Mouse (Mus musculus): ENCODE results near the gene Mfsd12. TPM values are rescaled to one million over a fixed set of nuclear protein-coding genes. Genes with fewer than 3 reads are reported as not detected.

The Mfsd12 gene
- polyA plus RNA-seq, 1 experiment: 23.4 TPM

- H3K4me3 ChIP-seq (ENCODE audit: insufficient read depth, low read depth, low read length): peak overlapping the region; percentile 21
- H3K4me1 ChIP-seq (ENCODE audit: control insufficient read depth, insufficient read depth, low read length): peaks cover 51% of the 10 kb centered on the region
- WGBS: 20% methylated on average over 31 of the region's 31 CpGs
- peak overlapping the region; percentile 92 for H3K27ac ChIP-seq (ENCODE audit: insufficient read depth, low read depth, low read length)
- TF ChIP-seq CTCF (conservative IDR thresholded peaks at IDR 0.05; ENCODE audit: insufficient read depth, insufficient read length, low read depth, low read length) (no peak), POLR2A (IDR thresholded peaks at IDR 0.05; ENCODE audit: low read depth, low read length) (no peak)
- DNase-seq: peak; percentile 96
- peaks cover 3% of the 10 kb centered on the region for H3K36me3 ChIP-seq (ENCODE audit: control insufficient read depth, insufficient read depth, low read length)
- H3K27me3 ChIP-seq (replicated peaks; ENCODE audit: control insufficient read depth, insufficient read depth, low read length): no peaks in the 10 kb centered on the region
Measured at GRCm38 (mm10) chr10:81407539-81408423, 50.5 kb downstream of the Mfsd12 start.

DNA sequence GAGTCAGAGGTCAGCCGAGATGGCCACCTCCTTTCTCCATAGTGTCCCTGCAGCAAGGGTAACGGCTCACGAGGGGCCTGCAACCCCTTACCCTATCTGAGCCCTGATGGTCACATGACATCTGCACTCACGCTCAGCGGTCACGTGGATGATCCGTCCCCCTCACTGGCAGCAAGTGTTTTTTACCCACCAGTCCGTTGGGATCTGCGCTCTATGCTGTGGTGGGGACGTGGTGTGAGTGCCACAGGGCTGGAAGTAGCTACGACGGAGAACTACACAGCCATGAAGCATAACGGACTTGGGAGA lies 51.1 kb downstream of the Mfsd12 start:
- Histone ChIP-seq H3K36me3 (ENCODE audit: control insufficient read depth, insufficient read depth, low read length) (peaks cover 2% of the 10 kb centered on the region), H3K4me1 (ENCODE audit: control insufficient read depth, insufficient read depth, low read length) (peaks cover 55% of the 10 kb centered on the region), H3K4me3 (ENCODE audit: insufficient read depth, low read depth, low read length) (no peak overlapping the region), H3K27me3 (replicated peaks; ENCODE audit: control insufficient read depth, insufficient read depth, low read length) (no peaks in the 10 kb centered on the region), H3K27ac (ENCODE audit: insufficient read depth, low read depth, low read length) (peak overlapping the region; percentile 92)
- DNase-seq: no peak
- TF ChIP-seq POLR2A (IDR thresholded peaks at IDR 0.05; ENCODE audit: low read depth, low read length) (no peak), CTCF (conservative IDR thresholded peaks at IDR 0.05; ENCODE audit: insufficient read depth, insufficient read length, low read depth, low read length) (no peak)
- WGBS: 41% methylated on average over 13 of the region's 13 CpGs

DNA sequence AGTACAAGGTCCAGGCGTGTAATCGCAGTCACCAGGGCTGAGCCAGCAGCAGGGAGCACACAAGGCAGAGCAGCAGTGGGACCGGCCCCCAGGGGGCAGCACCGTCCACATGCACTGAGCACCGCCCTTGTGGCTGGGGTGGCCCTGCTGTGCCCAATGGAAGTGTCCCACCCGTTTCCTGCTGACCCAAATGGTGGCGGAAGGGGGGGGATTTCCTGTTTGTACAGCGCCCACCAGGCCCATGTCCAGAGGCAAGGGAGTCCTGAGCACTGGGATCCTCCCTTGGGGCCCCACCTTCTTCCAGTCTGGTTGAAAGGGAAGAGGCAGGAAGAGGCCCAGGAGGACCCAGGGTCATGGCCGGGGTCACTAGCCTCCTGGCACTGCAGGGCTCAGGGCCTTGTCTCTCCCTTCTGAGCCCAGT lies 51.6 kb downstream of the Mfsd12 start:
- Histone ChIP-seq H3K4me3 (ENCODE audit: insufficient read depth, low read depth, low read length) (no peak overlapping the region), H3K27me3 (replicated peaks; ENCODE audit: control insufficient read depth, insufficient read depth, low read length) (no peaks in the 10 kb centered on the region), H3K27ac (ENCODE audit: insufficient read depth, low read depth, low read length) (peak overlapping the region; percentile 92), H3K4me1 (ENCODE audit: control insufficient read depth, insufficient read depth, low read length) (peaks cover 59% of the 10 kb centered on the region), H3K36me3 (ENCODE audit: control insufficient read depth, insufficient read depth, low read length) (peaks cover 2% of the 10 kb centered on the region; the same call in 1 of the 2 replicates)
- peak; percentile 96 for DNase-seq
- 13% methylated on average over 9 of the region's 9 CpGs for WGBS
- no peak for TF ChIP-seq POLR2A (IDR thresholded peaks at IDR 0.05; ENCODE audit: low read depth, low read length)
- TF ChIP-seq CTCF (conservative IDR thresholded peaks at IDR 0.05; ENCODE audit: insufficient read depth, insufficient read length, low read depth, low read length): peak; percentile 96

DNA sequence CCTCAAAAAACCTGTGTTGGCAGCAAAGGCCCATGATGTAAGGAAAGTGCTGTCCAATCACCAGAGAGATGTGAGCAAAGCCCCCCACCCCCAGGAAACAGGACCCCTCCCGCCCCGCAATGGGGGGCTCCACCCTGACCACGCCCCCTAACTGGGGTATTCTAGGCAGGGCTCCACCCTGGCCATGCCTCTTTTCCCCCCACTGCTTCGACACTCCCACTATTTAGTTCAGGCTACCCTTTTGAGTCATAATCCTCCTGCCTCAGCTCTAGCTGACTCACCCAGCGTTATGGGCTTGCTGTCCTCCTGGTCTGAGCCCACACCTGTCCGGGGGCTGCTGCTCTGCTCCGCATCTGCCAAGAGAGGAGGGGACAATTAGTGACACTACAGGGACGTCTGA lies 52.0 kb downstream of the Mfsd12 start:
- no peak for TF ChIP-seq CTCF (conservative IDR thresholded peaks at IDR 0.05; ENCODE audit: insufficient read depth, insufficient read length, low read depth, low read length)
- no peak for TF ChIP-seq POLR2A (IDR thresholded peaks at IDR 0.05; ENCODE audit: low read depth, low read length)
- H3K36me3 ChIP-seq (ENCODE audit: control insufficient read depth, insufficient read depth, low read length): peaks cover 2% of the 10 kb centered on the region; the same call in 1 of the 2 replicates
- peak overlapping the region; percentile 97 for H3K27ac ChIP-seq (ENCODE audit: insufficient read depth, low read depth, low read length)
- H3K27me3 ChIP-seq (replicated peaks; ENCODE audit: control insufficient read depth, insufficient read depth, low read length): no peaks in the 10 kb centered on the region
- H3K4me3 ChIP-seq (ENCODE audit: insufficient read depth, low read depth, low read length): no peak overlapping the region
- WGBS: 39% methylated on average over 8 of the region's 8 CpGs
- H3K4me1 ChIP-seq (ENCODE audit: control insufficient read depth, insufficient read depth, low read length): peaks cover 63% of the 10 kb centered on the region
- DNase-seq: no peak

- 24% methylated on average over 4 of the region's 4 CpGs for WGBS
- peak; percentile 74 for DNase-seq
- H3K36me3 ChIP-seq (ENCODE audit: control insufficient read depth, insufficient read depth, low read length): no peaks in the 10 kb centered on the region; the same call in 1 of the 2 replicates
- H3K27me3 ChIP-seq (replicated peaks; ENCODE audit: control insufficient read depth, insufficient read depth, low read length): no peaks in the 10 kb centered on the region
- H3K4me1 ChIP-seq (ENCODE audit: control insufficient read depth, insufficient read depth, low read length): peaks cover 73% of the 10 kb centered on the region
- no peak for TF ChIP-seq CTCF (conservative IDR thresholded peaks at IDR 0.05; ENCODE audit: insufficient read depth, insufficient read length, low read depth, low read length)
- peak; percentile 17 for TF ChIP-seq POLR2A (IDR thresholded peaks at IDR 0.05; ENCODE audit: low read depth, low read length)
- H3K4me3 ChIP-seq (ENCODE audit: insufficient read depth, low read depth, low read length): no peak overlapping the region
- peak overlapping the region; percentile 97 for H3K27ac ChIP-seq (ENCODE audit: insufficient read depth, low read depth, low read length)
Measured at GRCm38 (mm10) chr10:81410350-81410749, 53.1 kb downstream of the Mfsd12 start.

GRCm38 (mm10) chr10:81410981-81411380 lies 53.7 kb downstream of the Mfsd12 start:
- 35% methylated on average over 9 of the region's 9 CpGs for WGBS
- Histone ChIP-seq H3K36me3 (ENCODE audit: control insufficient read depth, insufficient read depth, low read length) (no peaks in the 10 kb centered on the region; the same call in 1 of the 2 replicates), H3K4me3 (ENCODE audit: insufficient read depth, low read depth, low read length) (no peak overlapping the region), H3K27ac (ENCODE audit: insufficient read depth, low read depth, low read length) (peak overlapping the region; percentile 97), H3K4me1 (ENCODE audit: control insufficient read depth, insufficient read depth, low read length) (peaks cover 76% of the 10 kb centered on the region), H3K27me3 (replicated peaks; ENCODE audit: control insufficient read depth, insufficient read depth, low read length) (no peaks in the 10 kb centered on the region)
- peak; percentile 63 for DNase-seq
- TF ChIP-seq CTCF (conservative IDR thresholded peaks at IDR 0.05; ENCODE audit: insufficient read depth, insufficient read length, low read depth, low read length) (no peak), POLR2A (IDR thresholded peaks at IDR 0.05; ENCODE audit: low read depth, low read length) (no peak)

Data from kidney, adult 2 months (tissue).